Mouse (Mus musculus): Measurements from ENCODE around the gene Zfp326.

DNA sequence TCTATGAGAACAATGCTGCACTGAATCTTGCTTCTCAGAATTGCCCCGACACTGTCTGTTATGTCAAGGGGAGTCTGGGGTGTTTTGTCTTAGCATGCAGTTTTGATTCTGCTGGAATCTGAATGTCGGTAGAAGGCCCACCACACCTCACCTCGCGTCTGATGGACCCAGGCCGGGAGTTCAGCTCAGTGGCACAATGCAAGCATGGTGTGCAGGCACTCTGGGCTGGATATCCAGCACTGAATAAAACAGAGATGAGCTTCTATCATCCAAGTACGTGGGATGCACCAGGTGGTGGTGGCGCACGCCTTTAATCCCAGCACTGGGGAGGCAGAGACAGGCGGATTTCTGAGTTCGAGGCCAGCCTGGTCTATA lies 15.9 kb upstream of the Zfp326 start:
- TF ChIP-seq POLR2A (IDR thresholded peaks at IDR 0.05; ENCODE audit: insufficient read depth, low read length) (no peak), EP300 (IDR thresholded peaks at IDR 0.05; ENCODE audit: insufficient read depth, low read depth, low read length) (no peak)
